Mouse (Mus musculus): Measurements from ENCODE around the gene Ginm1. TPM values are rescaled to one million over a fixed set of nuclear protein-coding genes. Genes with fewer than 3 reads are reported as not detected.
A peak's percentile ranks its signal among the peaks of the same experiment; 100 is the strongest.

Gene Ginm1
- total RNA-seq, 1 experiment = 29.4 TPM

DNA sequence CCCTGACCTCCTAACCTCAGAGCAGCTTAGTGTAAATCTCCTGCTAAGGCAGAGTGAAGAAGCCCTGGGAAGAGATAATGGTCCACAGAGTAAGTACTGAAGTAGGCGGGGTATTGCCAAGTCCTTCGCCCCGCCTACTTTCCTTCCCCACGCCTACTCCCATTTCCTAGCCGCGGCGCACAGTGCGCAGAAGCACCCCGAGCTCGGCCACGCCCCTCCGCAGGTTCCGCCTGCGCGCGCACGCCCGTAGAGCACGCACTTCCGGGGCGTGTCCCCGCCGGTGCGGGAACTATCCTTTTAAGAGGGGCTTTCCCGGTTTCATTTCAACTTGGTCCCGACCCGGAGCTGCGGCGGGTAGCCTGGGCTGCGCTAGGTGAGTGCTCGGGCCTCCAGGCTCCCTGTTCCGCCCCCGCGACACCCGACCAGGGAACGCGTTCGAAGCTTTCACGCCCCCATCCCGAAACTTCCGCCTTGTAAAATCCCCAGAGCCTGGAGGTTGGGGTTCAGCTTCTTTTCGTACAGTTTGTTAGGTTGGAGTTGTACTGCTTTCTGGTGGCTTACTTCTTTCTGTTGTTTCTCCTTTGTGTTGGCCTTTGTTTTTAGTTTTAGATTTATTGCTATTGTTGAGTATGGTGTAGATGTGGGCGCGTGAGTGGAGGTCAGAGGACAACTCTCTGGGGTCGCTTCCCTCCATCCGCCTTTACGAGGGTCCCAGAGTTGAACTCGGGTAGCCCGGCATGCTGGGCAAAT lies 66.7 kb downstream of the Ginm1 start, which contains the start of gene Katna1:
Katna1 (plus strand) TSS at position 250 of the 750 bp plus-strand sequence.
- Histone ChIP-seq H3K9me3 (ENCODE audit: control insufficient read depth, insufficient read depth, low read depth, low read length) (no peaks in the 10 kb centered on the region), H3K27ac (ENCODE audit: insufficient read depth, low read depth, low read length, poor library complexity, severe bottlenecking) (no peak within 1 kb of the TSS), H3K4me1 (ENCODE audit: control insufficient read depth in 2 of 2, insufficient read depth in 2 of 2, low read length in 2 of 2, poor library complexity in 1 of 2) (peaks cover 0 to 3% of the 10 kb centered on the region in 2 experiments; a peak in 2 of 4 replicates), H3K36me3 (ENCODE audit: control insufficient read depth, insufficient read depth, low read length, poor library complexity, severe bottlenecking) (no peaks in the 10 kb centered on the region), H3K4me3 (ENCODE audit: insufficient read depth in 1 of 2, low read depth in 1 of 2, low read length in 2 of 2, poor library complexity in 1 of 2, severe bottlenecking in 1 of 2) (peak within 1 kb of the TSS; percentile 84 to 93), H3K9ac (ENCODE audit: insufficient read depth, low read depth, low read length, poor library complexity, severe bottlenecking) (peak within 1 kb of the TSS; percentile 92)
- peak; percentile 98 for DNase-seq (ENCODE audit: low read depth, low spot score)
- in situ Hi-C loops (cut with MboI; ENCODE audit: low sequenced_read_pairs in 2 of 2, unreplicated experiment in 2 of 2) = no loop called here
- TF ChIP-seq HCFC1 (IDR thresholded peaks at IDR 0.05; ENCODE audit: borderline replicate concordance, insufficient read depth, low read length) (peak; percentile 22; the same call in 1 of the 2 replicates), ZC3H11A (IDR thresholded peaks at IDR 0.05; ENCODE audit: borderline replicate concordance, low read depth, low read length) (no peak)

Other genes with a start within 250 kb of the Ginm1 start
- gene Lrp11, start 203.0 kb downstream of the Ginm1 start, total RNA-seq (2012; rRNA removed) = 25.6 and 44.0 TPM in 2 replicates
- 58.6 and 81.1 TPM in 2 replicates for gene Nup43, start 125.3 kb downstream of the Ginm1 start, total RNA-seq (2012; rRNA removed)
- gene Pcmt1, start 111.7 kb downstream of the Ginm1 start, total RNA-seq (2012; rRNA removed) = 112 and 118 TPM in 2 replicates
- 6.0 and 6.3 TPM in 2 replicates for gene Lats1, start 111.6 kb downstream of the Ginm1 start, total RNA-seq (2012; rRNA removed)
- 36.6 and 44.0 TPM in 2 replicates for gene Katna1, start 66.8 kb downstream of the Ginm1 start, total RNA-seq (2012; rRNA removed)
- gene Ppil4, start 67 bp upstream of the Ginm1 start, total RNA-seq (2012; rRNA removed) = 30.9 and 38.6 TPM in 2 replicates
- gene Zc3h12d, start 39.6 kb upstream of the Ginm1 start, total RNA-seq (2012; rRNA removed) = 0.04 and 0.11 TPM in 2 replicates
- gene Tab2, start 163.4 kb upstream of the Ginm1 start, total RNA-seq (2012; rRNA removed) = 47.0 and 48.4 TPM in 2 replicates

All from ES-E14 (cell line).